Mouse (Mus musculus) CH12.LX (cell line): ENCODE results near the gene Fzd10. TPM values are rescaled to one million over a fixed set of nuclear protein-coding genes. Genes with fewer than 3 reads are reported as not detected.

ENCODE experiments used
- DNase-seq: peaks from one replicate; pipeline ENCODE4 v3.0.0-alpha.2; 2013; ENCODE audit errors: extremely low read depth
- H3K27ac ChIP-seq: 2 replicates; pipeline ENCODE4 v1.5.1; 2012; ENCODE audit warnings: low read depth, mild to moderate bottlenecking, control low read depth, moderate library complexity; ENCODE audit not compliant: insufficient read depth
- H3K27me3 ChIP-seq: replicated peaks from 2 replicates; pipeline ENCODE3; 2012; ENCODE audit warnings: inconsistent platforms
- H3K36me3 ChIP-seq, 2 experiments: replicated peaks in 1 of 2; 2 replicates each; pipeline versions ENCODE3 to v1.6.1; 2012; ENCODE audit warnings: inconsistent platforms in 1 of 2, low read length in 1 of 2, mild to moderate bottlenecking in 1 of 2, mixed read lengths in 1 of 2, moderate library complexity in 1 of 2; ENCODE audit not compliant: control insufficient read depth in 1 of 2, insufficient read depth in 1 of 2
- H3K4me1 ChIP-seq, 2 experiments: 2 replicates each; pipeline ENCODE4 v1.6.1; 2012; ENCODE audit warnings: inconsistent platforms in 1 of 2, moderate library complexity in 1 of 2; ENCODE audit not compliant: insufficient read depth in 2 of 2, control insufficient read depth in 1 of 2
- H3K4me2 ChIP-seq: 2 replicates; pipeline ENCODE4 v1.6.1; 2012; ENCODE audit warnings: low read depth, mild to moderate bottlenecking, control low read depth; ENCODE audit not compliant: poor library complexity, insufficient read depth, severe bottlenecking
- H3K4me3 ChIP-seq, 3 experiments: fragments of 150-350 bp in 1 of 3; sonication (generic) in 1 of 3; replicated peaks in 1 of 3; 2 replicates each; pipeline versions ENCODE3 to v1.5.1; 2011 to 2012; ENCODE audit warnings: low read depth in 2 of 3, low read length in 2 of 3, mild to moderate bottlenecking in 2 of 3, moderate library complexity in 2 of 3, control low read depth in 1 of 3, improper control_type of control experiment in 1 of 3, inconsistent platforms in 1 of 3, mixed read lengths in 1 of 3; ENCODE audit not compliant: poor library complexity in 1 of 3
- H3K79me2 ChIP-seq: replicated peaks from 2 replicates; pipeline ENCODE4 v1.6.1; 2012; ENCODE audit warnings: mild to moderate bottlenecking, moderate library complexity; ENCODE audit not compliant: control insufficient read depth, poor library complexity, insufficient read depth, severe bottlenecking; ENCODE audit errors: extremely low read depth
- H3K9ac ChIP-seq: 2 replicates; pipeline ENCODE4 v1.6.1; 2012; ENCODE audit warnings: low read depth, mild to moderate bottlenecking, control low read depth, moderate library complexity; ENCODE audit not compliant: insufficient read depth
- H3K9me3 ChIP-seq: replicated peaks from 2 replicates; pipeline ENCODE3; 2012; ENCODE audit warnings: low read length, inconsistent platforms, mixed read lengths
- BHLHE40 ChIP-seq: IDR thresholded peaks from 2 replicates; pipeline ENCODE4 v1.6.1; 2011; ENCODE audit warnings: mild to moderate bottlenecking, low read depth, low read length, improper control_type of control experiment
- CHD1 ChIP-seq: IDR thresholded peaks from 2 replicates; pipeline ENCODE4 v1.6.1; 2012; ENCODE audit warnings: low read depth, low read length, improper control_type of control experiment, inconsistent platforms
- CTCF ChIP-seq, 2 experiments: IDR thresholded peaks in 1 of 2; conservative IDR thresholded peaks in 1 of 2; 2 replicates each; pipeline ENCODE4 v1.5.1; 2011 to 2012; ENCODE audit warnings: low read depth in 2 of 2, low read length in 2 of 2, improper control_type of control experiment in 1 of 2, inconsistent platforms in 1 of 2, mild to moderate bottlenecking in 1 of 2, moderate library complexity in 1 of 2
- ETS1 ChIP-seq: conservative IDR thresholded peaks from 2 replicates; pipeline ENCODE4 v1.6.1; 2012; ENCODE audit warnings: low read depth, mild to moderate bottlenecking, inconsistent platforms, low read length, improper control_type of control experiment, moderate library complexity
- GABPA ChIP-seq: IDR thresholded peaks from 2 replicates; pipeline ENCODE4 v1.6.1; 2012; ENCODE audit warnings: low read depth, low read length, improper control_type of control experiment, inconsistent platforms; ENCODE audit not compliant: insufficient replicate concordance
- HCFC1 ChIP-seq: IDR thresholded peaks from 2 replicates; pipeline ENCODE4 v1.6.1; 2012; ENCODE audit warnings: low read depth, mild to moderate bottlenecking, inconsistent platforms, low read length, improper control_type of control experiment
- JUN ChIP-seq: IDR thresholded peaks from 2 replicates; pipeline ENCODE4 v1.6.1; 2011; ENCODE audit warnings: low read depth, mild to moderate bottlenecking, low read length, improper control_type of control experiment, moderate library complexity; ENCODE audit not compliant: insufficient read depth
- JUND ChIP-seq: conservative IDR thresholded peaks from 2 replicates; pipeline ENCODE4 v1.6.1; 2011; ENCODE audit warnings: low read depth, low read length, improper control_type of control experiment
- KAT2A ChIP-seq: IDR thresholded peaks from 2 replicates; pipeline ENCODE4 v1.6.1; 2012; ENCODE audit warnings: low read length, improper control_type of control experiment, inconsistent platforms; ENCODE audit not compliant: insufficient replicate concordance
- MAX ChIP-seq: IDR thresholded peaks from 2 replicates; pipeline ENCODE4 v1.6.1; 2011; ENCODE audit warnings: low read length, improper control_type of control experiment
- MAZ ChIP-seq: IDR thresholded peaks from 2 replicates; pipeline ENCODE4 v1.6.1; 2012; ENCODE audit warnings: low read depth, mild to moderate bottlenecking, inconsistent platforms, low read length, improper control_type of control experiment, moderate library complexity
- MEF2A ChIP-seq: IDR thresholded peaks from 2 replicates; pipeline ENCODE4 v1.6.1; 2014; ENCODE audit warnings: low read depth, mild to moderate bottlenecking, inconsistent platforms, low read length, improper control_type of control experiment, borderline replicate concordance
- MXI1 ChIP-seq: IDR thresholded peaks from 2 replicates; pipeline ENCODE4 v1.6.1; 2011; ENCODE audit warnings: mild to moderate bottlenecking, low read depth, low read length, improper control_type of control experiment
- NELFE ChIP-seq: IDR thresholded peaks from 2 replicates; pipeline ENCODE4 v1.6.1; 2011; ENCODE audit warnings: low read depth, low read length, improper control_type of control experiment
- PAX5 ChIP-seq: IDR thresholded peaks from 2 replicates; pipeline ENCODE4 v1.6.1; 2012; ENCODE audit warnings: low read length, inconsistent platforms, mixed read lengths
- POLR2A ChIP-seq: IDR thresholded peaks from 2 replicates; pipeline ENCODE4 v1.6.1; 2011; ENCODE audit warnings: low read depth, mild to moderate bottlenecking, improper control_type of control experiment, low read length
- RAD21 ChIP-seq: IDR thresholded peaks from 2 replicates; pipeline ENCODE4 v1.6.1; 2011; ENCODE audit warnings: low read depth, mild to moderate bottlenecking, low read length, improper control_type of control experiment, moderate library complexity
- SIN3A ChIP-seq: IDR thresholded peaks from 2 replicates; pipeline ENCODE4 v1.6.1; 2012; ENCODE audit warnings: low read length, improper control_type of control experiment, inconsistent platforms
- UBTF ChIP-seq: IDR thresholded peaks from 2 replicates; pipeline ENCODE4 v1.6.1; 2012; ENCODE audit warnings: low read depth, mild to moderate bottlenecking, inconsistent platforms, low read length, improper control_type of control experiment, moderate library complexity
- USF1 ChIP-seq: IDR thresholded peaks from 2 replicates; pipeline ENCODE4 v1.6.1; 2014; ENCODE audit warnings: low read depth, mild to moderate bottlenecking, inconsistent platforms, low read length, improper control_type of control experiment
- USF2 ChIP-seq: conservative IDR thresholded peaks from 2 replicates; pipeline ENCODE4 v1.6.1; 2011; ENCODE audit warnings: low read depth, low read length, improper control_type of control experiment
- ZC3H11A ChIP-seq: IDR thresholded peaks from 2 replicates; pipeline ENCODE4 v1.6.1; 2012; ENCODE audit warnings: low read depth, mild to moderate bottlenecking, inconsistent platforms, low read length, improper control_type of control experiment
- ZNF384 ChIP-seq: IDR thresholded peaks from 2 replicates; pipeline ENCODE4 v1.6.1; 2012; ENCODE audit warnings: low read depth, low read length, improper control_type of control experiment, inconsistent platforms
- dilution Hi-C: fragments of 300-500 bp; cut with MboI; formaldehyde crosslinking; loops from 2 replicates; pipeline ENCODE4 v1.14.3; 2020; ENCODE audit warnings: low sequenced_read_pairs; ENCODE audit not compliant: extremely low pct_unique_long_range_greater_than_20kb, extremely low pct_ligation_motif_present
- in situ Hi-C: fragments of 300-500 bp; cut with MboI; formaldehyde crosslinking; loops from 3 replicates; pipeline ENCODE4 v1.14.3; 2019; ENCODE audit warnings: low sequenced_read_pairs, low pct_ligation_motif_present, low pct_unique_long_range_greater_than_20kb, mixed read lengths
- polyA plus RNA-seq: library from polyadenylated mRNA; unstranded; fragments of >175 nt; gene quantifications from 2 replicates; pipeline ENCODE4 v1.2.1, GENCODE M21; 2012; ENCODE audit warnings: low read depth; ENCODE audit not compliant: insufficient read length
- total RNA-seq, 2 experiments: library from RNA; depleted of rRNA; stranded (reverse); fragments of 300-350 nt in 1 of 2; fragments of >200 nt in 1 of 2; gene quantifications; 2 replicates each; pipeline ENCODE4 v1.2.3; 2012 to 2014

Fzd10 gene
- total and polyA plus RNA-seq, 3 experiments = not detected

- no peak overlapping the region for H3K9ac ChIP-seq
- peaks cover 82% of the 10 kb centered on the region for H3K9me3 ChIP-seq
- dilution Hi-C loops = no loop called here
- no peaks in the 10 kb centered on the region for H3K79me2 ChIP-seq
- H3K36me3 ChIP-seq = no peaks in the 10 kb centered on the region
- no peak overlapping the region for H3K27ac ChIP-seq
- TF ChIP-seq CTCF (conservative IDR thresholded peaks at IDR 0.05 in 1 of 2, IDR thresholded peaks at IDR 0.05 in 1 of 2; ENCODE audit: low read depth in 2 of 2, low read length in 2 of 2) (no peak), NELFE (no peak), ZC3H11A (no peak), KAT2A (no peak), SIN3A (no peak), CHD1 (no peak), MXI1 (no peak)
- TF ChIP-seq, all 38 proteins: peak for 0
- Histone ChIP-seq H3K4me2 (no peak overlapping the region), H3K4me1 (no peaks in the 10 kb centered on the region), H3K4me3 (no peak overlapping the region), H3K27me3 (no peaks in the 10 kb centered on the region)
- DNase-seq = no peak
- in situ Hi-C loops = no loop called here
These were observed 8.4 kb downstream of the Fzd10 start for GRCm38 (mm10) chr5:128609091-128609490.

- in situ Hi-C loops = no loop called here
- no peak for TF ChIP-seq CTCF (conservative IDR thresholded peaks at IDR 0.05 in 1 of 2, IDR thresholded peaks at IDR 0.05 in 1 of 2; ENCODE audit: low read depth in 2 of 2, low read length in 2 of 2)
- no peak for TF ChIP-seq UBTF
- no peak for TF ChIP-seq PAX5
- no peak for TF ChIP-seq RAD21
- TF ChIP-seq JUN = no peak
- no peaks in the 10 kb centered on the region for H3K27me3 ChIP-seq
- no peaks in the 10 kb centered on the region for H3K79me2 ChIP-seq
- dilution Hi-C loops = no loop called here
- no peak for DNase-seq
- H3K9me3 ChIP-seq = peaks cover 87% of the 10 kb centered on the region
- no peak overlapping the region for H3K4me2 ChIP-seq
- H3K36me3 ChIP-seq = no peaks in the 10 kb centered on the region
- H3K9ac ChIP-seq = no peak overlapping the region
- H3K4me1 ChIP-seq = no peaks in the 10 kb centered on the region
- no peak overlapping the region for H3K27ac ChIP-seq
- H3K4me3 ChIP-seq = no peak overlapping the region
These were observed 17.0 kb downstream of the Fzd10 start for GRCm38 (mm10) chr5:128617621-128618020.

GRCm38 (mm10) chr5:128619987-128620386, 19.3 kb downstream of the Fzd10 start:
- no peak overlapping the region for H3K27ac ChIP-seq
- H3K9ac ChIP-seq = no peak overlapping the region
- TF ChIP-seq MAX = no peak
- no peak for TF ChIP-seq ZC3H11A
- TF ChIP-seq GABPA = no peak
- no peak for TF ChIP-seq CTCF (conservative IDR thresholded peaks at IDR 0.05 in 1 of 2, IDR thresholded peaks at IDR 0.05 in 1 of 2; ENCODE audit: low read depth in 2 of 2, low read length in 2 of 2)
- TF ChIP-seq USF1 = no peak
- no peak for TF ChIP-seq BHLHE40
- TF ChIP-seq POLR2A = no peak
- no peak for TF ChIP-seq MXI1
- no peak for TF ChIP-seq MEF2A
- no peak for TF ChIP-seq HCFC1
- TF ChIP-seq USF2 = no peak
- TF ChIP-seq ETS1 = no peak
- TF ChIP-seq MAZ = no peak
- TF ChIP-seq JUND = no peak
- TF ChIP-seq ZNF384 = no peak
- no peak for DNase-seq
- no peaks in the 10 kb centered on the region for H3K27me3 ChIP-seq
- H3K79me2 ChIP-seq = no peaks in the 10 kb centered on the region
- no peak overlapping the region for H3K4me2 ChIP-seq
- no peaks in the 10 kb centered on the region for H3K4me1 ChIP-seq
- in situ Hi-C loops = no loop called here
- peaks cover 88% of the 10 kb centered on the region for H3K9me3 ChIP-seq
- no peak overlapping the region for H3K4me3 ChIP-seq
- no peaks in the 10 kb centered on the region for H3K36me3 ChIP-seq
- dilution Hi-C loops = no loop called here
